Mouse (Mus musculus) spleen, embryonic (tissue): ENCODE measurements around the gene Elob.

Experiments
- CTCF ChIA-PET: fragments of 350-600 bp; sonication (Branson Sonifier 250); formaldehyde crosslinking; loops from one replicate; lab custom pipeline; 2022; lab: Charles Lee

The Elob gene

GRCm38 (mm10) chr17:23786510-23786931 lies 42.4 kb downstream of the Elob start:
- CTCF ChIA-PET, result no interaction called here

GRCm38 (mm10) chr17:23785561-23786471 lies 43.1 kb downstream of the Elob start, which contains the start of gene Flywch2:
Gene Flywch2 (minus strand): TSS chr17:23786081.
- CTCF ChIA-PET, result no interaction called here

- CTCF ChIA-PET, result no interaction called here
Observed at GRCm38 (mm10) chr17:23783352-23783751, 45.6 kb downstream of the Elob start.

- CTCF ChIA-PET, result no interaction called here
Observed at GRCm38 (mm10) chr17:23778447-23778846, 50.5 kb downstream of the Elob start.

DNA sequence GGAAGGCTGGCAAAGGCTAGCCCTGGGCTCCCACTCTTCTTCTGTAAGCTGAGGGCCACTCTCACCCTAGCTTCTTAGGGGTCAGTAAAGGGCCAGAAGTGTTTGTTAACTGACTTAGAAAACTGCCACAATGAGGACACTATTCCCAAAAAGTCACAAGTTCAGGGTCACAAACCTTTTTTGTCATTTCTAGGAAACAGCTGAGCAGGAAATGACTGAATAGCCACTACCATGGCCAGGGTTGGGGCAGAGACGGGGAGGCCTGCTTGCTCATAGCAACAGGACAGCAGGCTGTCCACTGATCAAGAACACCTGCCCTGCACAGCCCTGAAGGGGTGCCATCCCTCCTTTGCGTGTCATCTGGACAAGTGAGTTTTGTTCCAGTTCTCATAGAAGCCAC lies 51.8 kb downstream of the Elob start:
- CTCF ChIA-PET, result no interaction called here

DNA sequence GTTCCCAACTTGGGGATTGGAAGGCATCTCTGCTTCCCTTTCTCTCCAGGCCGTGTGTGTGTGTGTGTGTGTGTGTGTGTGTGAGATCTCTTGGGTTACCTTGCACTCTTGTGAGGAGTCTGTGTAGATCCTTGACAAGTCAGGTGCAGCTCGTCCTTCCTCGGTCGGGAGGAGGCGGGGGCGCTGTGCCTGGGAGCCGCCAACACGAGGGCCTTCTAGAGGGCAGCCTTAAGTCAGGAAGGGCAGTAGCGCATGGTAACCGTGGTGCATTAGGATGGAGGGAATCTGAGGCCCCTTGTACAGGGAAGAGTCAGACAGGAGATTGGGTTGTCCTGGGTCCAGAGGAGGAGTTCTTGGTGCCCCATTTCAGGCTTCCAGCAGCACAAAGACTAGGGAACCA lies 52.7 kb downstream of the Elob start:
- CTCF ChIA-PET, result no interaction called here
